Mouse (Mus musculus): ENCODE measurements around the gene Brf1.
A peak's percentile ranks its signal among the peaks of the same experiment; 100 is the strongest.

The Brf1 gene

DNA sequence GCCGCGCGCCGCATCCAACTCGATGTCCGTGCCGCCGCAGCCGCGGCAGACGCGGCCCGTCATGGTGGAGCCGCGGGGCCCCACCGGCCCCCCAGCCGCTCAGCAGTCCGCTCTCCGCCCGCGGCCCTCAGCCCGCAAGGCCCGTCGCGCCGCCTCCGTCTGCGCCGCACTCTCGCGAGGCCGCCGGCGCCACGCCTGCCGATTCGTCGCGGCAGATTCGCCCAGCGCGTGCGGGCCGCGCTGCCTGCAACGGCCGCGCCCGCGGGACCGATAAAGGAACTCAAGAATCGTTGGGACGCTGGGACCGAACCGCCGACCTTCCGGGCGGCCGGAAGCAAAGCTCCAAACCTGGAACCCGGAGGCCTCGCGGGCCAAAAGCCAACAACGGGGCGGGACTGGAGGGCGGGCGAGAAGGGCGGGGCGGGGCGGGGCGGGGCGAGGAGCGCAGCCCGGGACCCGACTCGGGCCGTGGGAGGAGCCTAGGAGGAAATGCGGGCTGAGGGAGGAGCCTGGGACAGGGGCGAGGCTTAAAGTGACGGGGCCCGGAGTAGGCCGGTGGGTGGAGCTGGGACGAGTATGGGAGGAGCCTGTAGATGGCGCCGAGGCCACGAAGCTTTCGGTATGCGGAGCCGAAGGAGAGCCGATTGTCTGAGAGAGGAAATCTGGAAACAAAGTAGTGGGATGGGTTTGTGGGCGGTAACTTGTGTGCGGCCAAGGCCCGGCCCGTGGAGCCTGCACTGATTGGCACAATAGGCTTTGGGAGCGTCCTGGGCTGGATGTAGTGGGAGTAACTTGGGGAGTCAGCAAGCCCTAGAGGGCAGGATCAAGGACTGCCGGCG is at the start of gene Brf1:
Gene Brf1 (minus strand): TSS at position 411 of the 839 bp plus-strand sequence.
- DNase-seq: peak; percentile 97

DNA sequence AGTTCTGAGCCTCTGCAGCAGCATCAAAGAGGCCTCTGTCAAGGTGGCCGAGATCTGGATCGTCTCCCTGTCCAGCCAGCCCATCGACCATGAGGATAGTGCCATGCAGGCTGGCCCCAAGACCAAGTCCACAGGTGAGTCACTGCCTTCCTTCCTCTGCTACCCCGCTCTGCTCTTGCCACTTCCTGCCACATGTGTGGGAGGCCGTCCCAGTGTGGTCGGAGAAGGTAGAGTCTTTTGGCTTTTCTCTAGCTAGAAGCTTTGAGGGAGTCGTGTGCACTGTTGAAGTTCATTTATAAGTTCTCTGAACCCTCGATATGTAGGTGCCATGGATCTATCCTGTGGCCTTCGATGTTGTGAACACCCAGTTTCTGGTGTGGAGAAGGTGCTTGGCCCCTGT is 49.3 kb upstream of the Brf1 start:
- DNase-seq: no peak

DNA sequence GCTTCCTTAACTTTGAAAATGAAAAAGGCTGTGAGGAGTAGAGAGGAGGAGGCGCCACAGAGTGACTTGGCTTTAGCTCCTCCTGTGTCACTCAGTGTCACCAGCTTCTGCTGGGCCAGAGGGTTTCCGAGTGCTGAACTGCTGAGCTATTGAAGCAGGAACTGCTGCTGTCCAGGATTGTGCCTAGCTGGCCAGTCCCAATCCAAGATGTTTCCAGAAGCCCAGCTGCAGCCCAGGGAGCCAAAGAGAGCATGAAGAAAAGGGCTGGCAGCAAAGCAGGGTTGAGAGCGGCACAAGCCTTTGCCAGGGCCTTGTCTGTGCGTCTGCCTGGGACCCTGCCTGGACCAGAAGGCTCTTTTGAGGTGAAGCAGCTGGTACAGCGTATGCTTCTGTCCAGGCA is 47.6 kb upstream of the Brf1 start:
- DNase-seq: peak; percentile 37

DNA sequence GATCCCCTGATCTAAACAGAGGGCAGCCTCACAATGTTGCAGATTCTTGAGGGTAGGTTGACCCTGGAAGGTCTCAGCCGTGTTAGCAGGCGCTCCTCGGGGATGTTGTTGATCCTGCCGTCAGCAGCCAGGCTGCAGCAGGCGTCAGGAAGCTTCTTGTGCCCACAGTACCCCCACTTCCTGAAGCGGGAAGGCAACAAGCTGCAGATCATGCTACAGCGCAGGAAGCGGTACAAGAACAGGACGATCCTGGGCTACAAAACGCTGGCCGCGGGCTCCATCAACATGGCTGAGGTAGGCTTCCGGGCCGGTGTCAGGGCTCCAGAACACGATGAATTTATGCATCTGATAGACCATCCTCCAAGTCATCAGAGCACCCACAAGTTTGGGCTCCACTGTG is 46.4 kb upstream of the Brf1 start:
- no peak for DNase-seq

DNA sequence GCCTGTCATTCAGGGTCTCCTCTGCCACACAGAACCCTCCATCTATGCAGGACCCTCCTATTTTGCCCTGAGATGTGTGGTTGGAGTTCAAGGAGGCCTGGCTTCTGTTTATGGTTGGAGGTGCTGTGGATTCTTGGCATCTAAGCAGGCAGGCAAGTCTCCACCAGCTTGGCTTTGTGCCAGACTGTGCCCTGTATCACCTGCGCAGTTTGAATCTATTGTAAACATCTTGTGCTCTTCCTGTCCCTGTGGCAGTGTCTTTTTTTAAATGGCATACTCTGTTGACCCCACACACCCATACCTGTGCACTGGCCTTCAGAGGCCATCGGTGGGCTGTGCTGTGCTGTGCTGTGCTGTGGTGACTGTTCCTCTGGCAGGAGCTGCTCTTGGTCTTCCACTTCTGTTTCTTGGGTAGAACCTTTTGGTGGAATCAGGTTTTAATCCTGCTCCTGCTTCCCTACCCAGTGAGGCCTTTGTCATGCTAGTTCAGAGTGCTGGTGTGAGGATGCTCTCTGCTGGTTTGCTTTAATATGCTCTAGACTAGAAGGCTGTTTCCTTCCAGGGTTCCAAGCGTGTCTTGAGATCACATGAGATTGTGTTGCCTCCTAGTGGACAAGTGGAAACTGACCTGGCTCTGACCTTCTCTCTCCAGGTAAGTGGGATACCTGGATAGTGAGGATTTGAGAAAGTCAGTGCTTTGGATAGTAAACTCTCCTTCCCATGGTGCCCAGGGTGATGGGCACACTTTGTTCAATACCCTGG is 44.6 kb upstream of the Brf1 start:
- peak; percentile 33 for DNase-seq

DNA sequence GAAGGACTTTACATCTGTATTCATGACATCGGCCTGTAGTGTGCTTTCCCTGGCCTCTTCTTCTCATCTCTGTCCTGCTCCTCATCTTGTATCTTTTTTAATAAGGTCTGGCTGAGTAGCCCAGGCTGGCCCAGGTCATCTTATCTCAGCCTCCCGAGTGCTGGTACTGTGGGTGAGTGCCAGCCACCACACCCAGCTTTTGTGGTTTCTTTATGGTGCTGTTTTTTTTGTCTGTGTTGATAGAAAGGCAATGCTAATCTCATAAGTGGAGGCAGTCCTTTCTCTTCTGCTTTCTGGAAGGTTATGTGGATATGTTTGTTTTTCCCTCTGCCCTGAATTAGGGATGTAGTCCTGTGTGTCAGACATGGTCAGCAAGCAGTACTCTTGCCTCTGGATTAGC is 42.0 kb upstream of the Brf1 start:
- DNase-seq: no peak

DNA sequence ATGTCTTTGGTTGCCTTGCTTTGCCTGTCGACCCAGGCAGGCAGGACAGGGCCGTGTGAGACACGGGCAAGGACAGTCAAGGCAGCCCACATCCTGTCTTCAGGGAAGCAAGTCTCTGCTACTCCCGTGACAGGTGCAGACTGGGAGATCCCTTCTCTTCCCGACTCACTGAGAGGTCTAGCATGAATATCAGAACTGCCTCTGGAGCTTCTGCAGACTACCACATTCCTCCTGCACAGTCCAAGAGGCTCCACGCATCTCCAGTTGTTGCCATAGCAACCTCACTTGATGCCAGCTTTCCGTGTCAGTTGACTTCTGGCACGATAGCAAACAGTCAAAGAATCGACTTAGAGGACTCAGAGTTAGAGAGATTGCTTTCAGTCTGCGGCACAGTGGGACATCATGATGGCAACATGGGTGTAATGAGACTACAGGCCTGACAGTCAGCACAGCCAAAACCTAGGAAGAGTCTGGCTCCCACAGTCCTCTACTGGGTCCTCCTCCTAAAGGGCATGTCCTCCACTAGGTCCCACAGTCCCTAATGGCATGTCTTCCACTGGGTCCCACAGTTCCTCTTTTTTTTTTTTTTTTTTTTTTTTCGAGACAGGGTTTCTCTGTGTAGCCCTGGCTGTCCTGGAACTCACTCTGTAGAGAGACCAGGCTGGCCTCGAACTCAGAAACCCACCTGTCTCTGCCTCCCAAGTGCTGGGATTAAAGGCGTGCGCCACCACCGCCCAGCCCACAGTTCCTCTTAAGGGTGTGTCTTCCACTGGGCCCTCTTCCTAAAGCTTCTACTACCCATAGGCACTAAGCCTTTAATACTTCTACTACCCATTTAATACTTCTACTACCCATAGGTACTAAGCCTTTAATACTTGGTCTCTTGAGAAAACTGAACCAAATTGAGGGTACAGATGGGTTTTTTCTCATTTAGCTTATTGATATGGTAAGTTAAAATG is 41.3 kb upstream of the Brf1 start:
- peak; percentile 79 for DNase-seq

DNA sequence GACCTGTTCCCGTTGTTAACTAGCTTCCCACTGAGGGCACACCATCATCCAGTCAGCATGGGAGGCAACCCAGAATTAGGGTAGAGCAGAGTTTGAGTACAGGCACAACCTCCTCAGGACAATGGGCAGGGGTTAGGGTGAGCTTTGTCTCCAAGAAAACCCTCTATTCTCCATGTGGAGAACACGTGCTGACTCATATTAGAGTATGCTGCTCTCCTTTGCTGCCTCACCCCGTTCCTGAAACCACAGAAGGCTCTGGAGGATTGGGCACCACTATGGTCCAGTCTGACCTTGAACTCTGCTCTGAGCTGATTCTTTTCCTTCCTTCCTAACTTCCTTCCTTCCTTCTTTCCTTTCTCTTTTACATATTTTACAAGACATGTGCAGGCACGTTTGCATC is 37.9 kb upstream of the Brf1 start:
- no peak for DNase-seq

DNA sequence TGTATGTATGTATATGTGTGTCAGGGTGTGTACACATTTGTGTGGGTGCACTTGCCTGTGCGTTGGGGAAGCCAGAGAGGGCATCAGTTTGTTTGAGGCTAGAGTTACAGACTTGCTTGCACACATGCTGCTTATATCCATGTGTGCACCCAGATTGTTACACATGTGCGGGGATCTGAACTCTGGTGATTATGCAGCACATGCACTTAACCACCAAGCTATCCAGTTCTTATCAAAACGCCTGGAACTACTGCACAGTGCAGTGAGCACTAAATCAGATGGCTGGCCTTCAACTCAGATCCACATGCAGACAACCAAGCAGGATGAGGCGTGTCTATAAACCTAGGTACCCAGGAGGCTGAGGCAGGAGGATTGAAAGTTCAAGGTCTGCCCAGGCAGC is 36.5 kb upstream of the Brf1 start:
- no peak for DNase-seq

DNA sequence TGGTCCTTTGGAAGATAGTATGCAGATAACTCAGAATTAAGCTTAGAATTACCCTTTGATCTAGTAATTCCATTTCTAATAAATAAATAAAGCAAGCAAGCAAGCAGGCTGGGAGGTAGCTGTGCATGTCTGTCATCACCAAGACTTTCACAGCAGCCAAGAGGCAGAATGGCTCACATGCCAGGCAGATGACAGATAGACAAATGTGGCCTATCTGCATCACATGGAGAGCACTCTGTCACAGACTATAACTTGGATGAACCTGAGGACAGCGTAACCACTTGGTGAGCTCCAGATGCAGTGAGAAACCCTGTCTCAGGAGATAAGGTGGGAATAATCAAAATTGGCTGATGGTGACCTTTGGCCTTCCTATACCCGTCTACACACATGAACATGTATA is 34.6 kb upstream of the Brf1 start:
- no peak for DNase-seq

DNA sequence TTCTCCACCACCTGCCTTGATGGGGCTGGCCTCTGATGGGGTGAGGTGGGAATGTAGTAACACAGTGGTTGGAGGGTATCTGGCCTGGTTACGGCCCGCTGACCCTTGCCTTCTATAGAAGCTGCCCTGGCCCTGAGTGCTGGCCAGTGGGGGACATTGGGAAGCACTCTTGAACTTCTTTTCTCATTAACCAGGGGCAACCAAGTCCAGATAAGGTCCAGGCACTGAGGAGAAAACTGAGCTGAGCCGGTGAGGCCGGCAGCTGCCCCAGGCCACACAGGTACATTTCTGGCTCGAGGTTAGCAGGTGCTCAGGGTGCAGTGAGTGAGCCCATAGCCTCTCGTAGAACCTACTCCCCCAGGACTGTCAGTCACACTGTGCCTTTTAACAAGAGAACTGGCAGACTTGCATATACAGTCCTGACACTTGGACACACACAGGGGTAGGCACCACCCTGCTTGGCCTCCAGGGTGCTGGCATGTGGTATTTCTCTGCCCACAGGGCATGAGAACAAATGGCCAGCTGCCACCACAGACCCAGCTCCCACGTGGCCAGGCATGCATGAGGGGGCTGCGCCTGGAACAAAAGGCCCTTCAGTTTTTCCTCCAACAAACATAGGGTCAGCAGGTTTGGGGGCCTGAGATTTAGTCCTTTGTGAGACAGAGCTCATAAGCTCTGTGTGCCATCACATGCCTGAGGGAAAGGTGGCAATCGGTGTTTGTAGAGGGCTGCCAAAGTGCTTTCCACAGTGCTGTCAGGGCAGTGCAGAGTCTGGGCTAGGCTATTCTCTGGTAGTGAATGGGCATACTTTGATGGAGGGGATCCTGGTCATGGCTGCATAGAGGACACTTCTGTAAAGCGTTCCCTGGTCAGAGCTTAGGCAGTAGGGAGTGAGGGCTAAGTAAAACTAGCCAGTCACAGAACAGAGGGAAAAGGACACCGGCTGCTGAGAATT is 32.1 kb upstream of the Brf1 start:
- DNase-seq: peak; percentile 52

DNA sequence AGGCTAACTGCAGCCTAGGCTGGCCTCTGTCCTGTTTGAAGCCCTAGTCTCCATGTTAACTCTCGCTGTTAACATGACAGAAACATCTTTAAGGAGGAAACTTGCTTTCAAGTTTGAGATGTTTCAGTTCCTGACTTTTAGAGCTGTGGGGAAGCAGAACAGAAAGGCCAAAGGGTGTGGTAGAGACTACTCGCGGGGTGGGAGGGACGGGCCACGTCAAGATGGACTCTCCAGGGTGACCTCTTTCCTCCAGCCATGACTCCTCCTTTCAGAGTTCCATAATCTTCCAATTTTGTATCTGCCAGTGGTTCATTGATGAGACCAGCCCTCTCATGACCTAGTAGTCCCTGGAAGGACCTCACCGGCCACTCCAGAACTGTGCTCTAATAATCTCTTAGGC is 30.9 kb upstream of the Brf1 start:
- DNase-seq: no peak

DNA sequence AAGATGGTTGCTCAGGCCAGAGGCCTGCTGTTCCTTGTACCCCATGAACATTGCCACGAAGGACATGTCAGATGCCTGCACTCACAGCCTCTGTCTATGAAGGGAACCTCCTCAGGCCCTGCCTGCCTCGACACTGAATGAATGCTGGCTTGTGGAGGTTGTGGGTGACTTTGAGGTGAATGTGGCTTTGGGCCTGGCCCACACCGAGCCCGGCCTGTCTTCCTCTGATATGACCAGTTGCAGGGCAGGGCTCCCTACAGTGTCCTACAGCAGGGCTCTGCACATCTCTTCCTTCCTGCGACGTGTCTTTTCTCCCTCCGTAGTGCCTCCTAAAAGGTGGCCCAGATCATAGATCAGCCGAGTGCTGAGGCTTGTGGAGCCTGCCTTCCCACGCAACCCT is 30.5 kb upstream of the Brf1 start:
- no peak for DNase-seq

DNA sequence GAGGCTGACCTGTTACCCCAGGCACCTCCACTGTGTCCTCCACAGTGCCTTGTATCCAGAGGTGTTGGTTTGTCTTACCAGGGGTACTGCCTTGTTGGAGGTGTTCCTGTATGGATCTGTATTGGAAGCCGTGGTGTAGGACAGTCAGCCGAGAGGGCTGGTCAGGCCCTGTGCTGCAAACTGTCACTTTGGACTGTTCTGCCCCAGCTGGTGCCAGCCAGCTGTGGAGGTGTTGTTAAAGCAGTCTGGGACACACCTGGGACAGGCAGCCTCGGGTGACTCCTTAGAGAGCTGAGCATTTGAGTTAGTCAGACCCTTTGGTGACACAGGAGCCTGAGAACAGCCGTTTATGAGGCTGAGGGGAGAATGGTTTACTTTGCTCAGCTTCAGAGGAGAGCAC is 29.5 kb upstream of the Brf1 start:
- DNase-seq: no peak

DNA sequence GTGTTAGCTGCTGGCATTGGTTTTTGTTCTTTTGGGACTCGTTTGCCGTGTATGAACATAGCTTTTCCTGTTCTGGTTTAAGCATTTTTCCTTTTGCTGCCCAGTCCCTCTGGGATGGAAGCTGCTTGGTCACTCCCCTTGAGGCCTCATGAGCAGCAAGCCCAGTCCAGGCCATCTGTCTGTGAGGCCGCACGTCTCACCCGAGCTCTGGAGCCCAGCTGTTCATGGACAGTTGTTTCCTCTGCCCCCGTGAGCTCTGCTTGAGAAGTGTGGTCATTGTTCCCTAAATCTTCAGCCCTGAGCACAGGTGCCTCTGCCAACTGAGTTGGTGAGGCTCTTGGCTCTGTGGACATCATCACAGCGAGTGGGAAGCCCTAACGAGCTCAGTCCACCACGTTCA is 28.4 kb upstream of the Brf1 start:
- no peak for DNase-seq

DNA sequence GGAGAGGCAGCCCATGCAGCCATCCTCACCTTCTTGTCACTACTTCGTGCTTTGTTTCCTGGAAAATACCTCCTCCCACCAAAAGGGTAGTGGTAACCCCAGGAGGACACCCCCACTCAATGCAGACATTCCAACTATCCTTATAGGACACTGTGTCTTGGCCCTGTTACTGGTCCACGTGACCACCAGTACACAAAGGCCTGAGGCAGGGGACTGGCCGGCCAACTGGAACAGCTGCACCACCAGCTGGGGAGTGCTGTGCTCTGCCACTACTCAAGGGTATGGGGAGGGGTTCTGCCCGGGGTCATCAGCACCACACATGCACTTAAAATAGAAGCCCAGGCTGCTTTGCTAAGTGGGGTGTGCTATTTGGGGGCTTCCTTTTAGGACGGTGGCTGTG is 27.6 kb upstream of the Brf1 start:
- no peak for DNase-seq

DNA sequence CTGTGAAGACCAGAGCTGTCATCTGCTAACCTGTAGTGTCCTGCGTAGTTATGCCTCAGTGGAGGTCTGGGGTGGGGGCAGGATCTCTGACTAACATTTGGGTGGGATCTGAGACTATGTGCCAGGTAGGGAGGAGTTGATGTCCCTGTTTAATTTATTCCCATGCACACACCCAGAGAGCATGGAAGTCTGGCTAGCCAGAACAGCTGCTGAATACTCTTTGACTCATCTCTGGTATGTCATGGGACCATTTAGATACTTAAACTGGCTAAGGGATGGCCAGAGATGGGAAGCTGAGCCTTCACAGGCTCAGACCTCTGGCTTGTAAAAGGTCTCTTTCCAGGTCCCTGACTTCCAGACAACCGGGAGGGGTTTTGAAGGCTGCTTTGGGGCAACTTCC is 27.0 kb upstream of the Brf1 start:
- no peak for DNase-seq

DNA sequence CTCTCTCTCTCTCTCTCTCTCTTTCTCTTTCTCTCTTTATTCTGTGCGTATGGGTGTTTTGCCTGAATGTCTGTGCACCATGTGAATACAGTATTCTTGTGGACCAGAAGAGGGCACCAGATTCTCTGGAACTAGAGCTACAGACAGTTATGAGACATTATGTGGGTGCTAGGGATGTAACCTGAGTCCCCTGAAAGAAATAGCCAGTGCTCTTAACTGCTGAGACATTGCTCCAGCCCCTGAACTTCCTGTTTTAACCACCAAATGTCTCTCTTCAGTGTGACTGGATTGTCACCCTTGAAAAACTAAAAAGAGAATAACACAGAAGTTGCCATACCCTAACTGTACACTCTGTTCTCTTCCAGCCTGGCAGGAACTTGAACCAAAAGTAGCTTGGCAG is 26.1 kb upstream of the Brf1 start:
- no peak for DNase-seq

DNA sequence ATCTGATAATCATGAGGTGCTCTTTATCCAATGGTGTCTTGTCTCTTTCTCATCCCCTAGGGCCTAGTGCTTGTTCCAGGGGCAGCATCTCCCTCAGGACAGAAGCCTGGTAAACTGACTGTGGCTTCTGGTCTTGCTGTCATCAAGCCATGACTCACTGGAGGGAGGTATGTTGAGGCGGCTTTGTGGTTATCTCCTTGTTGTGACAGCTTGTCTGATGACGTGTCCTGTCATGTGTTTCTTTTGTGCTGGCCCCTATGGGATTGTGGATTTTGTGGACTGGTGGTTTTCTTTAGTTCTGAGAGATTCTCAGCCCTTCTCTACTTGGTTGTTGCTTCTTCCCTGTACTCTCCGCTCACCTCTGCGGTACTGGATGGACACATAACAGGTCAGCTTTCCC is 22.6 kb upstream of the Brf1 start:
- DNase-seq: no peak

DNA sequence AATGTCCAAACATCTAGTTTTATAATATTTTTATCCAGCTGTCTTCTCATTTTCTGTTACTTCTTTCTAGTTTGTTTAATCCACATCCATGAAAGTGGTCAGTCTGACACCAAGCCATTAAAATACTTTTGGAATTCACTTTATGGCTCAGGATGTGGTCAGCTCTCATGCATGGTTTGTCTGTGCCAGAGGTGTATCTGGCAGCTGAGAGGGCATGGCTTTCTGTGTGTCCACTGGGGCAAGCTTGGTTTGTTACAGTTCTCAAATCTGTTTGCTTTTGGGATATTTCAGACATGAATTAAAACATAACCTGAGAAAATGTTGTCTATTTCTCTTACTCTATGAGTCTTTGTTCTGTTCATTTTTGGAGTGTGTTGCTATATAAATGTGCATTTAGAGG is 21.0 kb upstream of the Brf1 start:
- DNase-seq: no peak

DNA sequence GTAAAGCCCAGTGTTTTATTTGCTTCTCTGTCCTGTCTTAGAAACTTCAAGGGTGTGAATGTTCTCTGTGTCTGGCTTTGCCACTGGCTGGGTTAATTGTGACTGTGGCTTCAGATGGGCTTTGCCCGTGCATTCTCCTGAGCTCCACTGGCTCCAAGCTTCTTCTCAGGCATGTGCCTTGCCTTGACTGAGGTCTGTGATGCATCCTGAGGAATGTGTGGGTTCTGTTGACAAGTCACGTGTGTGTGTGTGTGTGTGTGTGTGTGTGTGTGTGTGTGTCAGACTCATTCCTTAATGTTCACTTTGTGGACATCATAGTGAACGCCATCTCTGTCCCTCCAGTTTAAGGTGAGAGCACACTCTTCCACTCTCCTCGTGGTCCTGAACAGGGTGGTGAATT is 18.3 kb upstream of the Brf1 start:
- DNase-seq: no peak

DNA sequence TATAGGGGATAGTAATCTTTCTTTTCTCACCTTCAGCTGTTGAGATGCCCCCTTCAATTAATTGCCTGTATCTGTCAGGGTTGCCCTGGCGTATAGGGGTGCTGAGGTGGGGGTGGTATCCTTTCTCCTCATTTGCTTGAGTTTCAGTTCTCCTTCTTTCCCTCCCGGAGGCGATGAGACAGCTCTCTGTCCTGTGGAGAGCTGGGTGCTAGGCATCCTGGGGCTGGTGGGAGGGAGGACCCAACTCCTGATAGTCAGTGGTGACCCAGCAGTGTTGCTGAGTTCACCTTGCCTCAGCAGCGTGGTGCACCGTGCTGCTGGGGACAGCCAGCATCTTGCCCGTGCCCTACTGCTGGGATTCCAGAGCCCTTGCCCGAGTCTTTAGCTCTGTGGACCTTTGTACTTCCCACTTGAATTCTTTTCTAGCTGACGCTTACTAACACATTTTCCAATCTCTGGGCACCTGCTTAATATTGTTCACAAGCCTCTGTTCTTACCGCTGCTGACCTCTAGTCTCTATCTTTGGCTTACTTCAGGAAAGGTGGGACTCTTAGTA is 17.0 kb upstream of the Brf1 start:
- DNase-seq: no peak

Data from right cerebral cortex, adult 18-20 months (tissue).